Comparison of ENCODE assay signal across 10 mouse cellular contexts in the genomic region with DNA sequence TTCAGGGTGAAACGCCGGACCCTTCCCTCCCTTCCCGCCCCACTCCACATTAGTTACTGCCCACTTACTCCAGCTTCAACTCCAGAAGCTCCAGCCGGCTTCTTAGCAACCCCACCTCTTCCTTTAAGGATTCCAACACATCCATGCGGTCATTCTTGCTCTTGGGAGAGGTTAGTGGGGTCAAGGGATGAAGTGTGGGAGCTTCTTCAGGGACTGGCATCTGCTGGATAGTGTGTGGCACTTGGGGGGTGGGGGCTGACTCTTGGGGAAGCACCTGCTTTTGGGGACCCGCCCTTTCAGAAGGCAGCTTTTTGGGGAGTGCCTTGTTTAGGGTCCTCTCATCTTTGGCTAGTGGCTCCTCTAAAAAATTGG. TPM values are rescaled to one million over a fixed set of nuclear protein-coding genes. Genes with fewer than 3 reads are reported as not detected.
DNase-seq lines count a peak whose midpoint lies in the region; ATAC-seq and TF ChIP-seq lines count a peak whose summit lies in the region.
"Had no signal": no experiment of that assay in that cellular context is flagged by ENCODE, and none has a peak within 500 bp of the region (broad histone marks: within the 10 kb centered on the region; RNA-seq: fewer than 3 reads in every experiment).

No protein-coding gene starts in this region.

- no peaks in the 10 kb centered on the region for H3K9me3 ChIP-seq in heart, embryonic 14.5 days (ENCODE audit: control insufficient read depth, low read length)
- no peaks in the 10 kb centered on the region for H3K9me3 ChIP-seq in E14TG2a.4 (ENCODE audit: low read length)
- H3K9me3 ChIP-seq in embryonic facial prominence, embryonic 13.5 days: no peaks in the 10 kb centered on the region

- peak overlapping the region; percentile 70 for H3K4me2 ChIP-seq in heart, embryonic 14.5 days (ENCODE audit: low read length)
- peak overlapping the region; percentile 98 for H3K4me2 ChIP-seq in embryonic facial prominence, embryonic 13.5 days

- no peak for DNase-seq in heart, postnatal 10 days
- peak; percentile 6 for DNase-seq in liver
- DNase-seq in left cerebral cortex, postnatal 14 days (ENCODE audit: low spot score in 2 of 2): no peak
- no peak for DNase-seq in ovary, postnatal 36 days (ENCODE audit: low spot score)
- DNase-seq: right cerebral cortex, postnatal 25 days had no signal

- peaks cover 14% of the 10 kb centered on the region; the same call in 1 of the 2 replicates for H3K27me3 ChIP-seq in heart, embryonic 14.5 days (ENCODE audit: control insufficient read depth, insufficient read depth, low read length)
- H3K27me3 ChIP-seq in E14TG2a.4 (ENCODE audit: insufficient read depth, low read length): peaks cover 8% of the 10 kb centered on the region
- no peaks in the 10 kb centered on the region for H3K27me3 ChIP-seq in embryonic facial prominence, embryonic 13.5 days

- 0 out of 4 replicates have a peak overlapping the region, but pooled peaks of 1 of the 2 experiments have one; percentile 56 for H3K4me3 ChIP-seq in heart, embryonic 14.5 days (ENCODE audit: control insufficient read depth in 1 of 2, insufficient read depth in 1 of 2, low read depth in 1 of 2, low read length in 2 of 2)
- peak overlapping the region; percentile 88 for H3K4me3 ChIP-seq in E14TG2a.4 (replicated peaks; ENCODE audit: low read length)
- H3K4me3 ChIP-seq in embryonic facial prominence, embryonic 13.5 days: peak overlapping the region; percentile 77

- no peak overlapping the region for H3K9ac ChIP-seq in heart, embryonic 14.5 days (ENCODE audit: low read length)
- H3K9ac ChIP-seq in embryonic facial prominence, embryonic 13.5 days: peak overlapping the region; percentile 60

- peaks cover 34 to 37% of the 10 kb centered on the region in 2 experiments for H3K4me1 ChIP-seq in heart, embryonic 14.5 days (ENCODE audit: control insufficient read depth in 2 of 2, insufficient read depth in 2 of 2, low read length in 2 of 2)
- peaks cover 78% of the 10 kb centered on the region for H3K4me1 ChIP-seq in E14TG2a.4 (replicated peaks; ENCODE audit: low read depth, low read length)
- peaks cover 52% of the 10 kb centered on the region for H3K4me1 ChIP-seq in embryonic facial prominence, embryonic 13.5 days

- ATAC-seq in heart, embryonic 14.5 days (ENCODE audit: insufficient number of reproducible peaks, insufficient read depth, low FRiP score, low read depth): no peak
- ATAC-seq in embryonic facial prominence, embryonic 13.5 days (ENCODE audit: insufficient number of reproducible peaks, insufficient read depth, low FRiP score, low TSS enrichment, low read depth): no peak
- no peak for ATAC-seq in frontal cortex, adult (ENCODE audit: low TSS enrichment)

- intact Hi-C loops in heart, postnatal 10 days (cut with DNase I): no loop called here
- intact Hi-C loops in left cerebral cortex, postnatal 14 days (cut with DNase I): no loop called here

- 75% methylated on average over 6 of the region's 6 CpGs for WGBS in heart, embryonic 14.5 days
- whole genome bisulfite sequencing in embryonic facial prominence, embryonic 13.5 days: 32% methylated on average over 6 of the region's 6 CpGs

- no peak for TF ChIP-seq CTCF in E14TG2a.4 (conservative IDR thresholded peaks at IDR 0.05; ENCODE audit: low read length)

- H3K36me3 ChIP-seq in heart, embryonic 14.5 days (ENCODE audit: control insufficient read depth, insufficient read depth, low read length): peaks cover 5% of the 10 kb centered on the region; the same call in 1 of the 2 replicates
- peaks cover 32% of the 10 kb centered on the region for H3K36me3 ChIP-seq in E14TG2a.4 (ENCODE audit: insufficient read depth, low read length)
- H3K36me3 ChIP-seq in embryonic facial prominence, embryonic 13.5 days: peaks cover 24% of the 10 kb centered on the region

- peak overlapping the region; percentile 15 to 81; a peak in 3 of 4 replicates for H3K27ac ChIP-seq in heart, embryonic 14.5 days (replicated peaks in 1 of 2; ENCODE audit: control insufficient read depth in 1 of 2, insufficient read depth in 1 of 2, low read depth in 2 of 2, low read length in 2 of 2)
- H3K27ac ChIP-seq in embryonic facial prominence, embryonic 13.5 days: peak overlapping the region; percentile 94
- H3K27ac ChIP-seq: macrophage had no signal

RNA-seq across cellular contexts. Expression of a gene that starts 3.4 kb away (rescaled TPM):
- 31.8 and 33.9 TPM in 2 replicates for polyA plus RNA-seq in heart, embryonic 14.5 days (2014; fragmentation: Nextera tagmentation; extraction: Ambion mirVana)
- total RNA-seq in heart, postnatal 10 days (2021): 10 to 100 TPM; 36.3 to 37.0 TPM
- polyA plus RNA-seq in embryonic facial prominence, embryonic 13.5 days (2015; fragmentation: Nextera tagmentation; extraction: Ambion mirVana): 70.2 and 78.2 TPM in 2 replicates
- total RNA-seq in left cerebral cortex, postnatal 14 days (2021): 1 to 10 TPM; 6.5 to 7.0 TPM

RNA-seq across cellular contexts. Expression of a gene that starts 12.4 kb away (rescaled TPM):
- 2.5 and 2.7 TPM in 2 replicates for polyA plus RNA-seq in heart, embryonic 14.5 days (2014; fragmentation: Nextera tagmentation; extraction: Ambion mirVana)
- 1 to 10 TPM; 2.1 to 2.7 TPM for total RNA-seq in heart, postnatal 10 days (2021)
- polyA plus RNA-seq in embryonic facial prominence, embryonic 13.5 days (2015; fragmentation: Nextera tagmentation; extraction: Ambion mirVana): 8.6 and 10.3 TPM in 2 replicates
- total RNA-seq in left cerebral cortex, postnatal 14 days (2021): 1 to 10 TPM in 1 of 2 experiments, under 1 TPM in 1; 0.79 to 1.0 TPM

RNA-seq across cellular contexts. Expression of a gene that starts 47.2 kb away (rescaled TPM):
- 13.1 and 17.8 TPM in 2 replicates for polyA plus RNA-seq in heart, embryonic 14.5 days (2014; fragmentation: Nextera tagmentation; extraction: Ambion mirVana)
- 10 to 100 TPM; 22.8 to 32.7 TPM for total RNA-seq in heart, postnatal 10 days (2021)
- 34.9 and 36.6 TPM in 2 replicates for polyA plus RNA-seq in embryonic facial prominence, embryonic 13.5 days (2015; fragmentation: Nextera tagmentation; extraction: Ambion mirVana)
- total RNA-seq in left cerebral cortex, postnatal 14 days (2021): 10 to 100 TPM; 26.5 to 28.8 TPM

RNA-seq across cellular contexts. Expression of a gene that starts 51.6 kb away (rescaled TPM):
- 132 and 148 TPM in 2 replicates for polyA plus RNA-seq in heart, embryonic 14.5 days (2014; fragmentation: Nextera tagmentation; extraction: Ambion mirVana)
- total RNA-seq in heart, postnatal 10 days (2021): 100 to 1,000 TPM; 160 to 172 TPM
- 248 and 262 TPM in 2 replicates for polyA plus RNA-seq in embryonic facial prominence, embryonic 13.5 days (2015; fragmentation: Nextera tagmentation; extraction: Ambion mirVana)
- 100 to 1,000 TPM; 129 to 147 TPM for total RNA-seq in left cerebral cortex, postnatal 14 days (2021)

RNA-seq across cellular contexts. Expression of a gene that starts 54.5 kb away (rescaled TPM):
- polyA plus RNA-seq in heart, embryonic 14.5 days (2014; fragmentation: Nextera tagmentation; extraction: Ambion mirVana): 45.4 and 49.1 TPM in 2 replicates
- 10 to 100 TPM; 11.0 to 14.3 TPM for total RNA-seq in heart, postnatal 10 days (2021)
- 46.7 and 50.3 TPM in 2 replicates for polyA plus RNA-seq in embryonic facial prominence, embryonic 13.5 days (2015; fragmentation: Nextera tagmentation; extraction: Ambion mirVana)
- total RNA-seq in left cerebral cortex, postnatal 14 days (2021): 10 to 100 TPM; 14.7 to 15.4 TPM

Comparison
In these comparisons a context has a peak if more than half of its experiments do, and no peak if none do; other contexts are left out.
1. RNA of a gene that starts 3.4 kb away (total RNA-seq): 36.3 to 37.0 TPM in heart, postnatal 10 days; 6.5 to 7.0 TPM in left cerebral cortex, postnatal 14 days; every median in the first group is over 4 times any median in the second.